Comparison of ENCODE assay signal across 10 mouse cellular contexts in genomic region chr8:119426069-119426735, GRCm38 (mm10). TPM values are rescaled to one million over a fixed set of nuclear protein-coding genes. Genes with fewer than 3 reads are reported as not detected.
A peak's percentile ranks its signal among the peaks of the same experiment; 100 is the strongest.
DNase-seq lines count a peak whose midpoint lies in the region; ATAC-seq and TF ChIP-seq lines count a peak whose summit lies in the region.
"Had no signal": no experiment of that assay in that cellular context is flagged by ENCODE, and none has a peak within 500 bp of the region (broad histone marks: within the 10 kb centered on the region; RNA-seq: fewer than 3 reads in every experiment).

No protein-coding gene starts in this region.

- no peak overlapping the region for H3K9ac ChIP-seq in hindbrain, embryonic 13.5 days
- no peak overlapping the region for H3K9ac ChIP-seq in hindbrain, embryonic 11.5 days (ENCODE audit: low read depth, low read length)
- H3K9ac ChIP-seq in heart, embryonic 12.5 days = no peak overlapping the region
- H3K9ac ChIP-seq in liver, embryonic 14.5 days (replicated peaks) = no peak overlapping the region

- no peak overlapping the region for H3K4me3 ChIP-seq in hindbrain, embryonic 13.5 days
- no peak overlapping the region for H3K4me3 ChIP-seq in hindbrain, embryonic 11.5 days (ENCODE audit: low read depth, low read length)
- peak overlapping the region; percentile 8 for H3K4me3 ChIP-seq in bone marrow, adult 2 months (replicated peaks; ENCODE audit: control insufficient read depth, low read depth, low read length)
- H3K4me3 ChIP-seq in heart, embryonic 12.5 days = no peak overlapping the region
- no peak overlapping the region for H3K4me3 ChIP-seq in liver, embryonic 14.5 days (ENCODE audit: insufficient read depth in 1 of 2, low read depth in 2 of 2, low read length in 2 of 2)

- H3K9me3 ChIP-seq in hindbrain, embryonic 13.5 days = no peaks in the 10 kb centered on the region
- no peaks in the 10 kb centered on the region for H3K9me3 ChIP-seq in hindbrain, embryonic 11.5 days (ENCODE audit: control insufficient read depth, low read length)
- H3K9me3 ChIP-seq in heart, embryonic 12.5 days (replicated peaks) = no peaks in the 10 kb centered on the region
- H3K9me3 ChIP-seq in liver, embryonic 14.5 days (ENCODE audit: control insufficient read depth, low read length) = no peaks in the 10 kb centered on the region

- intact Hi-C loops in left cerebral cortex, postnatal 36 days (cut with DNase I) = no loop called here

- no peak for ATAC-seq in hindbrain, embryonic 13.5 days (ENCODE audit: low FRiP score)
- no peak for ATAC-seq in hindbrain, embryonic 11.5 days (ENCODE audit: low FRiP score)
- no peak for ATAC-seq in heart, embryonic 12.5 days (ENCODE audit: insufficient number of reproducible peaks, low FRiP score)
- no peak for ATAC-seq in liver, embryonic 14.5 days (ENCODE audit: insufficient read depth)

- H3K4me2 ChIP-seq in hindbrain, embryonic 13.5 days = no peak overlapping the region
- H3K4me2 ChIP-seq in hindbrain, embryonic 11.5 days (replicated peaks; ENCODE audit: low read depth, low read length) = no peak overlapping the region
- H3K4me2 ChIP-seq in heart, embryonic 12.5 days = no peak overlapping the region
- peak overlapping the region; percentile 31; the same call in 1 of the 2 replicates for H3K4me2 ChIP-seq in liver, embryonic 14.5 days (ENCODE audit: low read depth)

- peaks cover 16% of the 10 kb centered on the region for H3K4me1 ChIP-seq in hindbrain, embryonic 13.5 days (replicated peaks)
- no peaks in the 10 kb centered on the region; the same call in 1 of the 2 replicates for H3K4me1 ChIP-seq in hindbrain, embryonic 11.5 days (replicated peaks; ENCODE audit: control insufficient read depth, insufficient read depth, low read length)
- H3K4me1 ChIP-seq in bone marrow, adult 2 months (ENCODE audit: control insufficient read depth, insufficient read depth, low read length) = peaks cover 34% of the 10 kb centered on the region
- peaks cover 42% of the 10 kb centered on the region for H3K4me1 ChIP-seq in heart, embryonic 12.5 days (replicated peaks)
- peaks cover 0 to 23% of the 10 kb centered on the region in 2 experiments; a peak in 1 of 4 replicates for H3K4me1 ChIP-seq in liver, embryonic 14.5 days (replicated peaks; ENCODE audit: control insufficient read depth in 2 of 2, insufficient read depth in 2 of 2, low read length in 1 of 2)

- 88% methylated on average over 6 of the region's 6 CpGs for WGBS in hindbrain, embryonic 13.5 days
- WGBS in hindbrain, embryonic 11.5 days = 80% methylated on average over 6 of the region's 6 CpGs
- 29% methylated on average over 6 of the region's 6 CpGs for WGBS in bone marrow, adult 2 months
- 78% methylated on average over 6 of the region's 6 CpGs for WGBS in heart, embryonic 12.5 days
- WGBS in liver, embryonic 14.5 days (ENCODE audit: insufficient replicate concordance) = 40% methylated on average over 6 of the region's 6 CpGs

- no peaks in the 10 kb centered on the region for H3K27me3 ChIP-seq in hindbrain, embryonic 13.5 days
- no peaks in the 10 kb centered on the region for H3K27me3 ChIP-seq in hindbrain, embryonic 11.5 days (ENCODE audit: control insufficient read depth, insufficient read depth, low read length)
- no peaks in the 10 kb centered on the region for H3K27me3 ChIP-seq in heart, embryonic 12.5 days (replicated peaks)
- no peaks in the 10 kb centered on the region for H3K27me3 ChIP-seq in liver, embryonic 14.5 days (ENCODE audit: control insufficient read depth, insufficient read depth, low read length)

- H3K36me3 ChIP-seq in hindbrain, embryonic 13.5 days = no peaks in the 10 kb centered on the region
- no peaks in the 10 kb centered on the region for H3K36me3 ChIP-seq in hindbrain, embryonic 11.5 days (ENCODE audit: control insufficient read depth, insufficient read depth, low read length)
- H3K36me3 ChIP-seq in heart, embryonic 12.5 days = no peaks in the 10 kb centered on the region
- no peaks in the 10 kb centered on the region for H3K36me3 ChIP-seq in liver, embryonic 14.5 days (replicated peaks; ENCODE audit: control insufficient read depth, insufficient read depth, low read depth)

- DNase-seq in hindbrain, embryonic 11.5 days (ENCODE audit: low spot score) = no peak
- DNase-seq in liver, embryonic 14.5 days (ENCODE audit: low read depth in 3 of 3, low spot score in 3 of 3) = no peak
- no peak for DNase-seq in embryo, embryonic 9.5 days (ENCODE audit: extremely low spot score)
- DNase-seq in cerebellum, adult 8-10 months = no peak
- no peak for DNase-seq in left cerebral cortex, postnatal 36 days (ENCODE audit: low spot score in 2 of 2)
- DNase-seq: cerebellum, postnatal 14 days had no signal

- TF ChIP-seq EP300 in liver, embryonic 14.5 days (IDR thresholded peaks at IDR 0.05; ENCODE audit: low read depth) = no peak

- TF ChIP-seq POLR2A in bone marrow, adult 2 months (IDR thresholded peaks at IDR 0.05; ENCODE audit: borderline replicate concordance, control insufficient read depth, low read depth, low read length) = no peak

- peak overlapping the region; percentile 55; the same call in 1 of the 2 replicates for H3K27ac ChIP-seq in hindbrain, embryonic 13.5 days
- H3K27ac ChIP-seq in hindbrain, embryonic 11.5 days (ENCODE audit: low read depth, low read length) = no peak overlapping the region
- peak overlapping the region; percentile 82 for H3K27ac ChIP-seq in bone marrow, adult 2 months (ENCODE audit: control insufficient read depth, insufficient read depth, low read depth, low read length, poor library complexity)
- peak overlapping the region; percentile 7; the same call in 1 of the 2 replicates for H3K27ac ChIP-seq in heart, embryonic 12.5 days (ENCODE audit: poor library complexity, severe bottlenecking)
- H3K27ac ChIP-seq in liver, embryonic 14.5 days = no peak overlapping the region

- TF ChIP-seq CTCF in bone marrow, adult 2 months (IDR thresholded peaks at IDR 0.05; ENCODE audit: control insufficient read depth, insufficient read depth, low read length) = no peak
- TF ChIP-seq CTCF in liver, embryonic 14.5 days (IDR thresholded peaks at IDR 0.05; ENCODE audit: low read depth) = no peak

RNA-seq across cellular contexts. Expression of gene Osgin1, which starts 7.7 kb away (rescaled TPM):
- polyA plus RNA-seq in hindbrain, embryonic 13.5 days (2015; fragmentation: Nextera tagmentation; extraction: Ambion mirVana) = 0.08 and 0.28 TPM in 2 replicates
- 0.23 TPM in 1 of 2 replicates, not detected in the other for polyA plus RNA-seq in hindbrain, embryonic 11.5 days (2014; fragmentation: Nextera tagmentation; extraction: Ambion mirVana)
- 5.5 and 6.5 TPM in 2 replicates for polyA plus RNA-seq in bone marrow, adult 2 months (2011; ENCODE audit: insufficient read depth, insufficient read length, low replicate concordance, missing spikeins)
- 0.27 and 0.54 TPM in 2 replicates for polyA plus RNA-seq in heart, embryonic 12.5 days (2016; fragmentation: Nextera tagmentation; extraction: Ambion mirVana)
- polyA plus RNA-seq in liver, embryonic 14.5 days (2012; rRNA removed) = 18.8 and 23.0 TPM in 2 replicates
- polyA plus RNA-seq in liver, embryonic 14.5 days (2014; fragmentation: Nextera tagmentation; extraction: Ambion mirVana) = 16.0 and 17.0 TPM in 2 replicates
- total RNA-seq in left cerebral cortex, postnatal 36 days (2021) = under 1 TPM; 0.34 to 0.81 TPM

RNA-seq across cellular contexts. Expression of gene Necab2, which starts 20.3 kb away (rescaled TPM):
- 34.5 and 36.4 TPM in 2 replicates for polyA plus RNA-seq in hindbrain, embryonic 13.5 days (2015; fragmentation: Nextera tagmentation; extraction: Ambion mirVana)
- polyA plus RNA-seq in hindbrain, embryonic 11.5 days (2014; fragmentation: Nextera tagmentation; extraction: Ambion mirVana) = 14.5 and 17.2 TPM in 2 replicates
- 0.49 TPM in 1 of 2 replicates, not detected in the other for polyA plus RNA-seq in bone marrow, adult 2 months (2011; ENCODE audit: insufficient read depth, insufficient read length, low replicate concordance, missing spikeins)
- 0.71 and 0.75 TPM in 2 replicates for polyA plus RNA-seq in heart, embryonic 12.5 days (2016; fragmentation: Nextera tagmentation; extraction: Ambion mirVana)
- polyA plus RNA-seq in liver, embryonic 14.5 days (2012; rRNA removed) = 0.06 and 0.14 TPM in 2 replicates
- not detected in 2 replicates for polyA plus RNA-seq in liver, embryonic 14.5 days (2014; fragmentation: Nextera tagmentation; extraction: Ambion mirVana)
- total RNA-seq in left cerebral cortex, postnatal 36 days (2021) = 10 to 100 TPM; 60.4 to 67.1 TPM
- total RNA-seq: neutrophil, adult 5-6 weeks had no signal

RNA-seq across cellular contexts. Expression of gene Mlycd, which starts 31.5 kb away (rescaled TPM):
- 14.1 and 14.8 TPM in 2 replicates for polyA plus RNA-seq in hindbrain, embryonic 13.5 days (2015; fragmentation: Nextera tagmentation; extraction: Ambion mirVana)
- 9.2 and 10.7 TPM in 2 replicates for polyA plus RNA-seq in hindbrain, embryonic 11.5 days (2014; fragmentation: Nextera tagmentation; extraction: Ambion mirVana)
- 4.7 and 5.9 TPM in 2 replicates for polyA plus RNA-seq in bone marrow, adult 2 months (2011; ENCODE audit: insufficient read depth, insufficient read length, low replicate concordance, missing spikeins)
- polyA plus RNA-seq in heart, embryonic 12.5 days (2016; fragmentation: Nextera tagmentation; extraction: Ambion mirVana) = 19.3 and 20.1 TPM in 2 replicates
- polyA plus RNA-seq in liver, embryonic 14.5 days (2012; rRNA removed) = 6.0 and 6.4 TPM in 2 replicates
- 8.1 and 9.6 TPM in 2 replicates for polyA plus RNA-seq in liver, embryonic 14.5 days (2014; fragmentation: Nextera tagmentation; extraction: Ambion mirVana)
- total RNA-seq in left cerebral cortex, postnatal 36 days (2021) = 10 to 100 TPM; 29.4 to 33.8 TPM

Comparison
In these comparisons a context has a peak if more than half of its experiments do, and no peak if none do; other contexts are left out.
1. H3K27ac ChIP-seq: peak in hindbrain, embryonic 13.5 days (single experiment), bone marrow, adult 2 months (single experiment) and heart, embryonic 12.5 days (single experiment); none in hindbrain, embryonic 11.5 days (single experiment) and liver, embryonic 14.5 days (single experiment).